Mouse (Mus musculus): ENCODE results near the gene Fam222a.

Gene Fam222a

GRCm38 (mm10) chr5:114560533-114560936, 7.3 kb upstream of the Fam222a start:
- DNase-seq (ENCODE audit: low read depth), result peak; percentile 37

DNA sequence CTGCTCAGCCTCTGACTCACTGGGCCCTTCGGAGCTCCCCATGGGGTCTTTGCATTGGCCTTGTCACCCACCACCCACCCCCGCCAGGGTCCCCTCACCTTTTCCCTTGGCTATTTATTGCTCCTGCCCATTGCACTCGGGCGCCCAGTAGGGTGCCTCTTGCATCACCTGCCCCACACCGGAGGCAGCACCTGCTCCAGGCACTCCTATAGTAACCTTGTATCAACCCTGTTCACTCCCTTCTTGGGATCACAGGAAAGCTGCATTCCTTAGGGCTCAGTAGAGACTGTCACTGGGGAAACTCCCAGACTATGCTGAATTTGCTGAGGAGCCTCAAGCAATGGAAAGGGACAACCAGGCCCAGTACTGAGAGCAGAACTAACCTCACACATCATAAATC, 6.9 kb upstream of the Fam222a start:
- DNase-seq (ENCODE audit: low read depth), result no peak

DNA sequence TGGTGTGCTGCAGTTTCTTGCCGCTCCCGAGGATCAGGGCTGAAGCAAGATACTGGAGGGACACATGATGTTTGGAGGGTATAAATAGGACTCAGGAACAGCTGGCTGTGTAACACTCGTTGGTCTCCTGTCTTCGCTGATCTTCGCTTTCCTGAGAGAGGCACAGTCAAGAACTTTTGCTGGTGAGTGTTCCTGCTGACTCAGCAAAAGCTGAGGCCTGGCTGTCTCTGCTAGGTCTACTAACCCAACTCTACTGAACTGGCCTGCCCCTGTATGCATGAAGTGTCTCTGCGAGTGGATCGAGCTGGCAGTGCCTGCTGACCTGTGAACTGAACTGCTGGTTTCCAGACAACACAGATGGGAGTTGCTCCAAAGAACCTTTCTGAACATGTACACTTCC, 3.8 kb upstream of the Fam222a start:
- no peak for DNase-seq (ENCODE audit: low read depth)

- no peak for DNase-seq (ENCODE audit: low read depth)
Measured at GRCm38 (mm10) chr5:114565305-114565704, 2.5 kb upstream of the Fam222a start.

DNA sequence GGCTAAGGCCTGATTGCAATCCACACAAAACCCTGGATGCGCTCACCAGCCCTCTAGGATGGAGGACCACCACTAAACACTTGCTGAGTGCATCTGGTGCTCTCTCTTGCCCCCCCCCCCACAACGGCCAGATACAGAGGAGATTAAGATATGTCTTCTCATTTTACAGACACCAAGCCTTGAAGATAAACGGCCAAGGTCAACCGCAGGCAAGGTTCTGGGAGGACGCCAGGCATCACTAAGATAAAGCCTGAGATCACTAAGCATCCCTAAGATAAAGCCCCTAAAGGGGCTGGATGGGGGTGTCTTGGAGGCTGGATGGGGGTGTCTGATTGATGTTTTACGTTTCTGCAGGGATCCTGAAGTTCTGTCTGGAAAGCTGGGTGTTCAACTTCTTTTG, 2.1 kb upstream of the Fam222a start:
- no peak for DNase-seq (ENCODE audit: low read depth)

GRCm38 (mm10) chr5:114566461-114566860, 1.4 kb upstream of the Fam222a start:
- no peak for DNase-seq (ENCODE audit: low read depth)

DNA sequence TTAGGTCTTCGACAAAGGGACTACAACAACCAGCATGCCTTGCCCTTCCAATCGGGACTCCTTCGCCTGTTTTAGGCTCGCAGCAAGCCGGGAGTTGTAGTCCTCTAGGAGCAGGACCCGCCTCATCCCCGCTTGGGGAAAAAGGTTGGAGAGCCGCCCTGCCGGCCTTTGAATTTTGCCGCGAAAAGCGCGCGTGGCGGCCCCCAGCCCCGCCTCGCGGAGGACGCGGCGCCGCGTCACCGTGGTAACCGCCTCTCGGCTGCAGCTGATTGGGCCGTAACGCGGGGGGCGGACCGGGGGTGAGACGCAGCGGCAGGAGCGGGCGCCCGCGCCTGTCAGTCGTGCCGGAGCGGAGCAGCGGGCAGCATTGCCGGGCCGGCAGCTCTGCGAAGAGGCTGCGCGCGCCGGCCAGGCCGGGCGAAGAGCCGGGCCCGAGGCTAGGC, 720 bp upstream of the Fam222a start:
- peak; percentile 90 for DNase-seq (ENCODE audit: low read depth)

DNA sequence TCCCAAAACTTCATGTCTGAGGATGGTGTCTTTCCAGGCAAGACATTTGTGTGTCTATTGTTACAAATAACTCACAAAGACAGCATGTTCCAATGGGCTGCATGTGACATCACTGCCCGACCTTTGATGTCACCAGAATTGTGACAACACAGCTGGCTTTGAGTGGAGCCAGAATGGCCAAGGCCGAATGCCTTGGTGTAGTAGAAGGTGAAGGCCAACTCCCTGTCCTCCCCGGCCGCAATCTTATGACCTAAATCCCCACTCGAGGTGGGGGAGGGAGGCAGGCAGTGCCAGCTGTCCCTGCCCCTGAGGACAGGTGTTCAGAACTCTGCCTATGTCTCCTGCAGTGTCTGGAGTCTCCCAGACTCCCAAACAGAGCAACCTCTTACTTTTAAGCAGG, 1.0 kb downstream of the Fam222a start:
- peak; percentile 19 for DNase-seq (ENCODE audit: low read depth)

- DNase-seq (ENCODE audit: low read depth), result no peak
Measured at GRCm38 (mm10) chr5:114569918-114570670, 2.3 kb downstream of the Fam222a start.

- DNase-seq (ENCODE audit: low read depth), result no peak
Measured at GRCm38 (mm10) chr5:114570791-114571450, 3.1 kb downstream of the Fam222a start.

DNA sequence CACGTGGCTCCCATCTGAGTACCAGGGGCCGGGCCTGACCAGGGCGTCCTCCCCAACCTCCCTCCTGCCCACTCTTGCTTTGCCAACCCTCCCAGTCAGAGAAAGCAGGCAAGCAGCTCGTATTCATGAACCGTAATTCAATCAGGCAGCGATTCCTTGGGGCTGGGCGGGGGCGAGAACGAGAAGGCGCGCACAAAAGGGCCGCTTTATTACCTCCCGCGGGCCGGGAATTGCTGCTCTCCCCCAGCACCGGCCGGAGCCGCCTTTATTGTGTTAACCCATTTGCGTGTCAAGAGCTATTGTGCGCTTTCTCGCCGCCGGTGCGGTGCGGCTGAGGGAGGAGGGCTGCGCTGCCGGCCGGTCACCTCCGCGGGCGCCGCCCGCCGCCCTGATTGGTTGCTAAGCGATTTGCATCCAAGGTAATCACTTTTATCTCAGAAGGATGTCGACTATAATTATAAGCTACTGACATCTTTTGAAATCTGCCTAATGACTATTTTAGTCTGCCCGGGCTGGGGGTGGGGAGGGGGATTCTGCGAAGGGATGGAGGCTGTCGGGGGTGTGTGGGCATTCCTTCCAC, 3.7 kb downstream of the Fam222a start:
- no peak for DNase-seq (ENCODE audit: low read depth)

GRCm38 (mm10) chr5:114572997-114573396, 5.2 kb downstream of the Fam222a start:
- no peak for DNase-seq (ENCODE audit: low read depth)

- DNase-seq (ENCODE audit: low read depth), result no peak
Measured at GRCm38 (mm10) chr5:114573920-114574628, 6.3 kb downstream of the Fam222a start.

GRCm38 (mm10) chr5:114575010-114575409, 7.2 kb downstream of the Fam222a start:
- DNase-seq (ENCODE audit: low read depth), result no peak

DNA sequence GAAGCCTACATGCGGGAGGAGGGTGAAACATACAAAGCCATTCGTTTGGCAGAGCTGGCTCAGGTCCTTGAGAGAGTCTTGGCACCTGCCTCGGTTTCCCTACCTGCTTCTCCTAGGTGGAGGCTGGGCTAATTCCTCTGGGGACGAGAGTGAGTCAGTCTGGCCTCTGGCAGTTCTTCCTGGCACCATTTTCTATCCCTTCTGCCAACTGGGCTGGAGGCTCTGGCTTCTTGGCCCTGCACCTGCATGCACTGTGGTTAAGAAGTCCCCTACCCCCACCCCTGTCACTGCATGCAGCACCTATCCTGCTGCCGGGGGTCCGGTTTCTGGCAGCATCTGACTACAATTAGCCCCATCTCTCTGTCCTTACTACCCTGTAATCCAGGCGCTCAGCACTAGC, 7.7 kb downstream of the Fam222a start:
- no peak for DNase-seq (ENCODE audit: low read depth)

DNA sequence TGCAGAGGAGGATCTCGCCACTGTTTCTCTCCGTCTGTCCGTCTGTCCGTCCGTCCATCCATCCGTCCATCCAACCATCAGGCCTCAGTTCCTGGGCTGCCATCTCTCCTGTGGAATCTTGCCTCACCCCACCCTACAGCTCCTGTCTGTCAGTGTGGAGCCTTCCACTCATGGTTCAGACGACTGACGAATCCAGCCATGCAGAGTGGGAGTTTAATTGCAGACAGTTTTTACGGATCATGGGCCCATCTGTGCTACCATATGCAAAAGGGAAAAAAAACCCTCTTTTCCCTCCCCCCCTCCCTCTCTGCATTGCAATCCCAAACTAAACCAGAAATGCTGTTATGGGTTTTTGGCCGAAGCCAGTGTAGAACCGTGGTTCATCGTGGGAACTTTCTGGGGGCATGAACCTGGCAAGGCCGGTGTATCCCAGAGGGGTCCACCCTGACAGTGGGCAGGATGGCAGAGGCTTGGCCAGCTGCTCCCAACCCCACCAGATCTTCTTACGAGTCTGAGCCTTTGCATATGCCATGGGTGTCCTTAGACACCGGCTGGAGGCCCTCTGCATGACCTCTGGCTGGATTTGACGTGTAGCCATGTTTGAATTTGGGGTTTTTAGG, 8.3 kb downstream of the Fam222a start:
- no peak for DNase-seq (ENCODE audit: low read depth)

GRCm38 (mm10) chr5:114578361-114578760, 10.5 kb downstream of the Fam222a start:
- DNase-seq (ENCODE audit: low read depth), result no peak

DNA sequence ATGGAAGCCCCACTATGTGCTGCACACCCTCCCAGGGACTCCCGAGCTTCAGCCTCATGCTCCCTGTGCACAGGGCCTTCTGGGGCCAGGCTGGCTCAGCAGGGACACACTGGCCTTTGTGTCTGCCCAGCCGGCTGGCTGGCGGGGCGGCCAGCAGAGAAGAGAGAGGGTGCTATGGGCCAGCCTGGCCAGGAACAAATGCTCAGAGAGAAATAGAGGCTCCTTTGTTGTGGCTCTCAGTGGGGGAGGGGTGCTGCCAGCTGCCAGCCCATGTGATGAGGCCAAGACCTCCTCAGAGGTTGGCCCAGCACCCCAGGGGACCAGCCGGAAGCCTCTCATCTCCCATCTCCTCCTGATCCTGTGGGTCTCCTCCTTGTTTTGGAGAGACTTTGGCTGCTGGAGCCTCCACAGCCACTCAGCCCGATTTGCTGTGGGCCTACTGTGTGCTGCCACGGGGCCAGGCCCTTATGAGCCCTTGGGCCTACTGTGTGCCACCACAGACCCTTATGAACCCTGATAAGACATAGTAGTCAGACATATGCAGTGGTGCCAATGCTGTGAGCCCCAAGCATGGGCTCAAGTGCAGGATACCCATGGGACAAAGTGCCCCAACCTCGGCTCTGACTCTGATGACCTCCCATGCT, 12.0 kb downstream of the Fam222a start:
- no peak for DNase-seq (ENCODE audit: low read depth)

- no peak for DNase-seq (ENCODE audit: low read depth)
Measured at GRCm38 (mm10) chr5:114581486-114581885, 13.7 kb downstream of the Fam222a start.

GRCm38 (mm10) chr5:114583046-114583445, 15.2 kb downstream of the Fam222a start:
- DNase-seq (ENCODE audit: low read depth), result no peak

DNA sequence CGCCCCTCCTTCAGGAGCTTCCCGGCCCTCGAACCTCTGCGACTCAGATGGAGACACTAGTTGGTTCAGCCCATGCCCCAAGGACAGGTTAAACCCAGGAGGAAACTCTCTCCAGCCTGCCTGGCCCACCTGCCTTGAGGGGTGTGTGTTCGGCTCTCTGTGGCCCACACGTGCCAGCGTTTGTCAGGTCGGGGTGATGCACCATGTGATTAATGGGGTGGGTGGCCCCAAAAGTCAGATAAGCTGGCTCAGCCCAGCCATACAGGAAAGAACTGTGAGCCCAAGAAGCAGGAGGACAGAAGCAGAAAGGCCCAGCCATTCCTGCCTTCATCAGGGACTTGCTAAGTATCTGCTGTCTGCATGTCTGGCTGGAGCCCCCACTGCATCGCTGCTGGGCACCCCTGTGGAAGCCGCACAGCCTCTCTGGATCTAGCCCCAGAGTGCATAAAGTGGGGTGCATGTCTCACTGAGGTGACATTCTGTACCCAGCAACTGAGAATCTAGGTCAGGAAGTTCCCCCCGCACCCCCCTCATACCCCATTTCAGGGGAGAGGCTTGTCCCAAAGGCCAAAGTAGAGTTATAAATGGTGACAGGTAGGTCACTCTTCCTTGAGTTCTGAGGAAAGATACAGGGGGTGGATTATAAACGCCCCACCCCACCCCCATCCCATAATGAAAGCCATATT, 15.8 kb downstream of the Fam222a start:
- DNase-seq (ENCODE audit: low read depth), result no peak

Data from induced T-regulatory cell, adult 2 months (primary cell).